Mouse (Mus musculus) cerebellum, adult 11 months (tissue): ENCODE measurements around the gene Nabp2.

Experiments
- DNase-seq: peaks from one replicate; pipeline ENCODE4 v3.0.0; 2022

The Nabp2 gene

GRCm38 (mm10) chr10:128411211-128412054 lies at the start of gene Nabp2, which contains the start of gene Rnf41:
Nabp2 (minus strand) TSS chr10:128411492.
Rnf41 (plus strand) TSS chr10:128411657.
- peak; percentile 92 for DNase-seq

DNA sequence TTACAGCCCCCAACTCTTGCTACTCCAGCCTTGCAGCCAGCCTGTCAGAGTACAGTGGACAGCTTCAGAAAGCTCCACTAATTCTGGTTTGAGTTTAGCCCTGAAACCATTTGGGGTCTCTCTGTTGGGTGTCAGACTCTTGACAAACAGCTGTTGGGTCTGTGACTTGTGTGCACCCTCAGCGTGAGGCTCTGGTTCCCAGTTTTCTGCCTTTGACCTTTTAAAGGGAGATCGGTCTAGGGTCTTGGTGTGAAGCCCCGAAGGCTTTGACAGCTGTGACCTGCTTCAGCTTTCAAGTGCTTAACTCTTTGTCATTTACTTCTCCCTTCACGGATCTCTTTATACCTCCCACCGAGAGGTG lies 49.0 kb upstream of the Nabp2 start:
- DNase-seq, result no peak

- peak; percentile 60 for DNase-seq
These were observed 48.3 kb upstream of the Nabp2 start for GRCm38 (mm10) chr10:128459409-128460269.

DNA sequence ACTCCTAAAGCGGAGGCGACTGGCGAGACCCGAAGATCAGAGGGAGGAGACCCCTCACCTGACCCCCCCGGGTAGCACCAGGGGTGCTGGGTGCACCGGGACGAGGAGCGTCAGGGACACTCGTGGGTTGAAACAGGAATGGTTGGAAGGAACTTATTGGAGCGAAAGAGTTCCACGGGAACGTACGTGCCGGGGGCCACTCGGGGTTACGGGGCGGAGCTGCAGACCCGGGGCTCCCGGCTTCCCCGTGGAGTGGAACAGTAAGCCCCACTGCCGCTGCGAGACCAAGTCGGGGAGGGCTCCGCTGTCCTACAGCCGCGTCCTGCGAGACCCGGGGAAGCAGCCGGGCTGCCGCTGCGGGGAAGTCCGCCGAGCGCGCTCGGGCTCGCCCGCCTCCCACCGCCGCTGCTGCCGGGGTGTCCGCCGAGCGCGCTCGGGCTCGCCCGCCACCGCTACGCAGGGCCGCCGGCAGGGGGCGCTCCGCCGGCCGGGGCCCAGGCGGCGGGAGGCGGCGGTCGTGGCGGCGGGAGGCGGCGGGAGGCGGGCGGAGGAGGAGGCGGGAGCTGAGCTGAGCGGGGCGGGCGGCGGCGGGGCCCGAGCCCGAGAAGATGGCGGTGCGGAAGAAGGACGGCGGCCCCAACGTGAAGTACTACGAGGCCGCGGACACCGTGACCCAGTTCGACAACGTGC lies 47.6 kb upstream of the Nabp2 start, which contains the start of gene Smarcc2:
Gene Smarcc2 (plus strand): TSS at position 530 of the 690 bp plus-strand sequence.
- DNase-seq, result peak; percentile 85

DNA sequence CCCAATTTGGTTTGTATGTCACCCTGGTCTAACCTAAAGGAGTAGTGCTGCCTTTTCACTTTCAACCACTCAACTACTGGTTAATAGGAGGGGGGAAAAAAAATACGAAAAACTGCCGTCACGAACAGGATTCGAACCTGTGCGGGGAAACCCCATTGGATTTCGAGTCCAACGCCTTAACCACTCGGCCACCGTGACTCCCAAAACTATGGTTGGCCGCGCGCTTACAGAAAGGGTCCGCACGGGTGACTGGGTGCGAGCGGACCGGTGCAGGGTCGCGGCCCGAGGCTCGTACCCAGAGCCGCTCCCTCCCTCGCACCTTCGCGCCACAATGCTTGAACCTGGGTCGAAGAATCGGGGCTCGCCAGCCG lies 47.0 kb upstream of the Nabp2 start:
- DNase-seq, result peak; percentile 90

DNA sequence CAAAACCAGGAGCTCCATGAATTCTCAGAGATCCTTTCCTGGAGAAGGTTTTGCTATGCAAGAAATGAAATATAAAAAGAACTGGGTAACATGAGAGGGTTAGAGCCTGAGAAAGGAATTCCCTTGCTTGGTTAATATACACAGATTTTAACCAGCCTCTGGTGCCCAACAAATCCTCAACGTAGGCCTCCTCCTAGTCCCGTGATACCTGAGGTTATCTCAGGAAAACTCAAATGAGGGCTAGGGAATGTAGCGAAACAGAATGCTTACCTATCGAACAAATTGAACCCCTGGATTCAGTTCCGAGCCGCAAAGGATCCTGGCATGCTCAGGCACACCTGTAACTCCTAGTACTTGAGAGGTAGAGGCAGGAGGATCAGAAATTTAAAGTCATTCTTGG lies 46.4 kb upstream of the Nabp2 start:
- DNase-seq, result no peak

DNA sequence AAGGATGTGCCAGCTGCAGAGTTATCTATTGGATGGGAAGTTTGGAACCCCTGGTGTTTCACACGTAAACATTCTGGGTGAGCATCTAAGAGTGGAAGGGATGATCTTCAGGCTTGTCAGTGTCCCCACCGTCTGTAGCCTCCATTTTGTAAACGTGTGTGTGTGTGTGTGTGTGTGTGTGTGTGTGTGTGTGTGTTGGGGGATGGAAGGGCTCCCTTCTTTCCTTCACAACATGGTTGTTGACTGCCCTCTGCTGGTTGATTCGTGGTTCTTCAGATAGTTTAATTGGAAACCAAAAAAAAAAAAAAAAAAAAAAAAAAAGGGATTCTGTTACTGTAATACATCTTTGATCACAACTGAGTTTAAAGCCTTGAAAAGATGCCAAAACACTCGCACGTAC lies 44.0 kb upstream of the Nabp2 start:
- peak; percentile 70 for DNase-seq

- no peak for DNase-seq
These were observed 43.2 kb upstream of the Nabp2 start for GRCm38 (mm10) chr10:128454471-128454870.

DNA sequence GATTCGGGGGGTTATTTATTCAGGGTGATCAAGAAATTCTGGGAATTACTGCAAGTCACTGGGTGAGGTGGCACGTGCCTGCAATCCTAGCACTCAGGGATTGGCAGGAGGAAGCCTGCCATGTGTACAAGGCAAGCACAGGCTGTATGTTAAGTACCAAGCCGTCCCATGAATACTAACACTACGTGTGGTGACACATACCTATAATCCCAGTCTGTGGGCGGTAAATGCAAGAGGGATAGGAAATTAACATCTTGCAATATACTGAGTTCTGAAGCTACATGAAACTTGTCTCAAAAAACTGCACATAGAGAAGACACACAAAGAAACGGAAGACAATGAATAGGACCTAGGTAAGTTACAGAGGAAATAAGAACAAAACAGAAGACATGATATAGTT lies 39.7 kb upstream of the Nabp2 start:
- no peak for DNase-seq

GRCm38 (mm10) chr10:128445407-128445806 lies 34.1 kb upstream of the Nabp2 start:
- no peak for DNase-seq

- DNase-seq, result no peak
These were observed 33.1 kb upstream of the Nabp2 start for GRCm38 (mm10) chr10:128444354-128444753.

GRCm38 (mm10) chr10:128442718-128443117 lies 31.4 kb upstream of the Nabp2 start:
- no peak for DNase-seq

GRCm38 (mm10) chr10:128441324-128442119 lies 30.2 kb upstream of the Nabp2 start:
- no peak for DNase-seq

- no peak for DNase-seq
These were observed 29.1 kb upstream of the Nabp2 start for GRCm38 (mm10) chr10:128440407-128440806.

GRCm38 (mm10) chr10:128438675-128439279 lies 27.5 kb upstream of the Nabp2 start:
- no peak for DNase-seq

- DNase-seq, result peak; percentile 53
These were observed 25.1 kb upstream of the Nabp2 start for GRCm38 (mm10) chr10:128436376-128436775.

GRCm38 (mm10) chr10:128435873-128436272 lies 24.6 kb upstream of the Nabp2 start:
- DNase-seq, result no peak

- DNase-seq, result peak; percentile 68
These were observed 24.0 kb upstream of the Nabp2 start for GRCm38 (mm10) chr10:128435186-128435823.

- no peak for DNase-seq
These were observed 23.4 kb upstream of the Nabp2 start for GRCm38 (mm10) chr10:128434681-128435080.

DNA sequence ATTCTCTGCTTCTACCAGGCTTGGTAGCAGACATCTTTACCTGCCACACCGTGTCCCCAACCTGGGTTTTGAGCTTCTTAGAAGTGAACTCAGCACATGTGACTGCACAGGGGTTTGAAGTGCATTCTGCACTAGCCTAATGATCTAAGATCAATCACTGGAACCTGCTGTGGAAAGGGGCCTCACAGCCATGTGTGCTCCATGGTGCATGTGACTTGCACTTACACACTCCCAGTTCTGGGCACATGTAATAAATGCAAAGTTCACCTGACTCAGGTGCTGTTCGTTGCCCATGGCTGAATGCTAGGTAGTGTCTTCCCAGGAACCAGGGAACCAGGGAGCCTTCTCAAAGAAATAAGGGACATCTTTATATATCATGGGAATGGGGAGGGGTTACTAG lies 22.1 kb upstream of the Nabp2 start:
- DNase-seq, result no peak

DNA sequence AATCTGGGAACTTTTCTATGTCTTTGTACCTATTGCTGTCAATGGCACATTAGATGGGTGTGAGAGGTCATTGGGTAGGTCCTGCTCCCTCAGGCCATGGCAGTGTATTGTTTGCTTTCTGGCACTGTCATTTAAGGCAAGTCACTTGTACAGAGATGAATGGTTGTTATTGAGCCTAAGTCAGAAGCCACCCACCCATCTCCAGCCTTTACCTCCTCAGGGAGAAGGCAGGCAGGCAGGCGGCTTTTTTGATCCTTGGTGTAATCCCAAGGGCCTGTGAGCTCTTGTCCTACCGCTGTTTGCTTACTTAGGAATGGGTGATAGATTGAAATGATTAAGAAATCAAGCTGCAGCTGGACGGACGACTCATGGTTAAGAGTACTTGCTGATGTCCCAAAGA lies 18.2 kb upstream of the Nabp2 start:
- no peak for DNase-seq
